Mouse (Mus musculus) erythroblast, embryonic 14.5 days (primary cell): ENCODE measurements around the gene Olfr1458. TPM values are rescaled to one million over a fixed set of nuclear protein-coding genes. Genes with fewer than 3 reads are reported as not detected.

Experiments used
- H3K27me3 ChIP-seq: 2 replicates; pipeline ENCODE4 v1.6.1; 2012; ENCODE audit warnings: inconsistent platforms; ENCODE audit not compliant: control insufficient read depth
- H3K36me3 ChIP-seq: 2 replicates; pipeline ENCODE4 v1.6.1; 2012; ENCODE audit warnings: mild to moderate bottlenecking, inconsistent platforms; ENCODE audit not compliant: control insufficient read depth
- H3K4me1 ChIP-seq: 2 replicates; pipeline ENCODE4 v1.6.1; 2012; ENCODE audit warnings: inconsistent platforms; ENCODE audit not compliant: control insufficient read depth
- H3K4me3 ChIP-seq: replicated peaks from 2 replicates; pipeline ENCODE3; 2012; ENCODE audit warnings: moderate library complexity, mild to moderate bottlenecking, inconsistent platforms
- H3K9me3 ChIP-seq: 2 replicates; pipeline ENCODE4 v1.6.1; 2012; ENCODE audit warnings: low read length, inconsistent platforms, mixed read lengths; ENCODE audit not compliant: control insufficient read depth
- GATA1 ChIP-seq: IDR thresholded peaks from 2 replicates; pipeline ENCODE4 v1.6.1; 2012; ENCODE audit warnings: low read length, inconsistent platforms, mixed read lengths
- TAL1 ChIP-seq: IDR thresholded peaks from 3 replicates; pipeline ENCODE4 v1.6.1; 2012; ENCODE audit warnings: low read length, inconsistent platforms, mixed read lengths
- polyA plus RNA-seq: library from polyadenylated mRNA; stranded (reverse); fragments of >175 nt; gene quantifications from 2 replicates; pipeline ENCODE4 v1.2.3, GENCODE M21; 2012

Gene Olfr1458
- polyA plus RNA-seq, result not detected in 2 replicates

- TF ChIP-seq TAL1, result no peak
- TF ChIP-seq GATA1, result no peak
- H3K4me1 ChIP-seq, result no peaks in the 10 kb centered on the region
- H3K27me3 ChIP-seq, result no peaks in the 10 kb centered on the region
- H3K36me3 ChIP-seq, result no peaks in the 10 kb centered on the region
- H3K9me3 ChIP-seq, result peaks cover 2% of the 10 kb centered on the region; the same call in 1 of the 2 replicates
- no peak within 1 kb of the TSS for H3K4me3 ChIP-seq
Measured at GRCm38 (mm10) chr19:13106675-13107074, at the start of gene Olfr1458. Gene Olfr1458, minus strand, starts transcription at chr19:13106775.

- no peak for TF ChIP-seq TAL1
- no peak for TF ChIP-seq GATA1
- H3K9me3 ChIP-seq, result peaks cover 3% of the 10 kb centered on the region
- H3K27me3 ChIP-seq, result no peaks in the 10 kb centered on the region
Measured at GRCm38 (mm10) chr19:13149449-13149848, 42.9 kb upstream of the Olfr1458 start, which contains the start of gene Olfr1459. Gene Olfr1459, minus strand, starts transcription at chr19:13149549.

GRCm38 (mm10) chr19:13097791-13098190 is 8.8 kb downstream of the Olfr1458 start, which contains the start of gene Olfr1457:
Gene Olfr1457, minus strand, starts transcription at chr19:13097891.
- Histone ChIP-seq H3K36me3 (no peaks in the 10 kb centered on the region), H3K4me1 (no peaks in the 10 kb centered on the region), H3K9me3 (no peaks in the 10 kb centered on the region), H3K27me3 (no peaks in the 10 kb centered on the region), H3K4me3 (no peak within 1 kb of the TSS)
- TF ChIP-seq TAL1, result no peak
- TF ChIP-seq GATA1, result no peak

More at GRCm38 (mm10) chr19:13149449-13149848, 42.9 kb upstream of the Olfr1458 start, which contains the start of gene Olfr1459:
- no peaks in the 10 kb centered on the region for H3K4me1 ChIP-seq
- no peaks in the 10 kb centered on the region for H3K36me3 ChIP-seq
- no peak within 1 kb of the TSS for H3K4me3 ChIP-seq

- no peaks in the 10 kb centered on the region for H3K36me3 ChIP-seq
- no peak overlapping the region for H3K4me3 ChIP-seq
- no peaks in the 10 kb centered on the region for H3K4me1 ChIP-seq
- no peaks in the 10 kb centered on the region for H3K9me3 ChIP-seq
- no peaks in the 10 kb centered on the region for H3K27me3 ChIP-seq
- TF ChIP-seq TAL1 (no peak), GATA1 (no peak)
Measured at GRCm38 (mm10) chr19:13093908-13094307, 12.7 kb downstream of the Olfr1458 start.

- H3K27me3 ChIP-seq, result no peaks in the 10 kb centered on the region
- H3K4me1 ChIP-seq, result no peaks in the 10 kb centered on the region
- TF ChIP-seq TAL1 (no peak), GATA1 (no peak)
- no peak within 1 kb of the TSS for H3K4me3 ChIP-seq
- no peaks in the 10 kb centered on the region; the same call in none of the 2 replicates for H3K9me3 ChIP-seq
- no peaks in the 10 kb centered on the region for H3K36me3 ChIP-seq
Measured at GRCm38 (mm10) chr19:13060310-13060709, 46.3 kb downstream of the Olfr1458 start, which contains the start of gene Olfr1454. Gene Olfr1454, plus strand, starts transcription at chr19:13060610.

Other genes starting within 250 kb of the Olfr1458 start
- gene Olfr1444, start 249.5 kb downstream of the Olfr1458 start, polyA plus RNA-seq, result not detected in 2 replicates
- not detected in 2 replicates for gene Olfr1445, start 222.9 kb downstream of the Olfr1458 start, polyA plus RNA-seq
- gene Olfr1446, start 213.3 kb downstream of the Olfr1458 start, polyA plus RNA-seq, result not detected in 2 replicates
- not detected in 2 replicates for gene Olfr1447, start 203.0 kb downstream of the Olfr1458 start, polyA plus RNA-seq
- gene Olfr1448, start 182.4 kb downstream of the Olfr1458 start, polyA plus RNA-seq, result not detected in 2 replicates
- not detected in 2 replicates for gene Olfr1449, start 175.9 kb downstream of the Olfr1458 start, polyA plus RNA-seq
- gene Olfr1450, start 156.5 kb downstream of the Olfr1458 start, polyA plus RNA-seq, result not detected in 2 replicates
- not detected in 2 replicates for gene Olfr1451, start 111.8 kb downstream of the Olfr1458 start, polyA plus RNA-seq
- gene Olfr1453, start 78.4 kb downstream of the Olfr1458 start, polyA plus RNA-seq, result not detected in 2 replicates
- gene Olfr1454, start 46.2 kb downstream of the Olfr1458 start, polyA plus RNA-seq, result 0.01 TPM in 1 of 2 replicates, not detected in the other
- not detected in 2 replicates for gene Olfr1457, start 8.9 kb downstream of the Olfr1458 start, polyA plus RNA-seq
- gene Olfr1459, start 42.8 kb upstream of the Olfr1458 start, polyA plus RNA-seq, result not detected in 2 replicates
- not detected in 2 replicates for gene Olfr1461, start 56.2 kb upstream of the Olfr1458 start, polyA plus RNA-seq
- not detected in 2 replicates for gene Olfr1462, start 79.0 kb upstream of the Olfr1458 start, polyA plus RNA-seq
- gene Olfr1463, start 124.6 kb upstream of the Olfr1458 start, polyA plus RNA-seq, result not detected in 2 replicates
- not detected in 2 replicates for gene Olfr1465, start 208.8 kb upstream of the Olfr1458 start, polyA plus RNA-seq
- gene Olfr1466, start 232.1 kb upstream of the Olfr1458 start, polyA plus RNA-seq, result not detected in 2 replicates